Mouse (Mus musculus): ENCODE results near the gene Agbl2. TPM values are rescaled to one million over a fixed set of nuclear protein-coding genes. Genes with fewer than 3 reads are reported as not detected.
A peak's percentile ranks its signal among the peaks of the same experiment; 100 is the strongest.
"Not testable (repeated sequence)": the region's sequence is repeated elsewhere in the genome, so short reads cannot be mapped to it uniquely, and the experiment has no call there.

Gene Agbl2
- polyA plus RNA-seq, 1 experiment from 2014 or later = 0.89 TPM

DNA sequence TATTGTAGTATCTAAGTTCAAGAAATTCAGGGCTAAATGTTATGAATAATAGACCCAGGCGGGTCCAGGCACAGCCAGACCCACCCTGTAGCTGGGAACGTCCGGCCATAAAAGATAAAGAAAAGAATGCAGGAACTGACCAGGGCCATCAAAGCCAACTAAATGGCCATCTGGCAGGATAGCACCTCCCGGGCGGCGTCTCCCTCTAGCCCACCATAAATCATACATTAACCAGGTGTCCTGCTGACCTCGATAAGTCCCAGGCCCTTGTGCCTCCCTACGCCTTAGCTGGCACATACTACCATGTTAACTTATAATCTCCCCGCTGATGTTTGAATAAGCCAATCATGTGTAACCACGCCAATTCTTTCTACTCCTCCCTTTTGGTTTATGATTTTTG lies 42.0 kb downstream of the Agbl2 start:
- H3K4me2 ChIP-seq (ENCODE audit: low read length); H3K4me1 ChIP-seq (ENCODE audit: control insufficient read depth, insufficient read depth, low read length); H3K9me3 ChIP-seq (replicated peaks; ENCODE audit: control insufficient read depth, low read length); H3K36me3 ChIP-seq (ENCODE audit: control insufficient read depth, insufficient read depth, low read length); H3K9ac ChIP-seq (ENCODE audit: low read length); H3K4me3 ChIP-seq (ENCODE audit: low read depth, low read length); H3K27ac ChIP-seq (ENCODE audit: low read depth, low read length); ATAC-seq; DNase-seq (ENCODE audit: low spot score); H3K27me3 ChIP-seq (replicated peaks; ENCODE audit: control insufficient read depth, insufficient read depth, low read length): not testable (repeated sequence)
- WGBS = 91% methylated on average over 10 of the region's 10 CpGs

DNA sequence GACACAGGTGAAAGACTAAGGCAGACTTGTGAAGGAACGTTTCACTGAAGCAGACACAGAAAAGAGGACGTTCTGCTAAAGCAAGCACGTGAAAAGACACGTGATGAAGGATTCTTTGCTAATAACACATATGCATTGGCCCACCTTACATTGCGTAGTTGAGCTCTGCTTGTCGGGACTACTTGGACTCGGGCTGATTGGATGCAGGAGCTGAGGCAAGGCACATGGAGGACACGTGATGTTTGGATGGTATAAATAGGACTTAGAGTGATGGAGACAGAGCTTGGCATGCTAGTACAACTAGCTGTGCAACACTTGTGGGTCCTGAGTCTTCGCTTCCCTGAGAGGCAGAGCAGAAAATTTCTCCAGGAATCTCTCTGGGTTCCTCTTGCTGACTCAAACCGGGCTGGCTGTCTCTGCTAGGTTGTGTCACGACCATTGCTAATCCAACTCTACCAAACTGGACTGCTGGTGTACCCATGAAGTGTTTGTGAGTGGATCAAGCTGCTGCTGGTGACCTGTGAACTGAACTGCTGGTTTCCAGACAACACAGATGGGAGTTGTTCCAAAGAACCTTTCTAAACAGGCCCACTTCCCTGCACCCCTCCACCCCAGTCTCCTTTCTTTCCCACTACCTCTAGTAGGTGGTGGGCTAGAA lies 43.1 kb downstream of the Agbl2 start:
- no peak overlapping the region for H3K9ac ChIP-seq (ENCODE audit: low read length)
- WGBS = 86% methylated on average over 11 of the region's 11 CpGs
- H3K36me3 ChIP-seq (ENCODE audit: control insufficient read depth, insufficient read depth, low read length) = no peaks in the 10 kb centered on the region
- DNase-seq (ENCODE audit: low spot score) = no peak
- no peak overlapping the region for H3K27ac ChIP-seq (ENCODE audit: low read depth, low read length)
- H3K4me1 ChIP-seq (ENCODE audit: control insufficient read depth, insufficient read depth, low read length) = no peaks in the 10 kb centered on the region
- no peak overlapping the region for H3K4me2 ChIP-seq (ENCODE audit: low read length)
- H3K27me3 ChIP-seq (replicated peaks; ENCODE audit: control insufficient read depth, insufficient read depth, low read length) = no peaks in the 10 kb centered on the region
- H3K4me3 ChIP-seq (ENCODE audit: low read depth, low read length) = no peak overlapping the region
- no peaks in the 10 kb centered on the region for H3K9me3 ChIP-seq (replicated peaks; ENCODE audit: control insufficient read depth, low read length)
- no peak for ATAC-seq

DNA sequence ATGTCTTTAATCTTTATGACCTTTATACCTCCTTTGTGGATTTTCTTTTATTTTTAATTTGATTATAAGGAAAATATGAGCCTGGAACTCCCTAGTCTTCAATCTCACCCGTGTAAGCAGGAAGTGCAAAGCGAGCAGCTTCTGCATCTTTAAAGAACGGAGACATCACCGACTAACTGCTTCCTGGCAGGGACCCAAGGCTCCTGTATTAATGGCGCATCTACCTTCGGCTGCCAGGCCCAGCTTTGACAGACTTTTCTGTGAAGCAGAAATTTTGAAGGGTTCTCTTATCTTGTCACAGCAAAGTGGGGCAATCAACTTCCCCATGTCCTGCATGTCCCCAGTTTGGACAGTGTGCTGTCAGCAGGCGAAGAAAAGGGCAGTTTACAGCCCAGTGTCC lies 46.2 kb downstream of the Agbl2 start:
- H3K4me2 ChIP-seq (ENCODE audit: low read length) = no peak overlapping the region
- no peak overlapping the region for H3K4me3 ChIP-seq (ENCODE audit: low read depth, low read length)
- H3K36me3 ChIP-seq (ENCODE audit: control insufficient read depth, insufficient read depth, low read length) = no peaks in the 10 kb centered on the region
- H3K27me3 ChIP-seq (replicated peaks; ENCODE audit: control insufficient read depth, insufficient read depth, low read length) = no peaks in the 10 kb centered on the region
- no peaks in the 10 kb centered on the region for H3K4me1 ChIP-seq (ENCODE audit: control insufficient read depth, insufficient read depth, low read length)
- no peak overlapping the region for H3K27ac ChIP-seq (ENCODE audit: low read depth, low read length)
- 65% methylated on average over 7 of the region's 7 CpGs for whole genome bisulfite sequencing
- no peak overlapping the region for H3K9ac ChIP-seq (ENCODE audit: low read length)
- peak; percentile 8 for DNase-seq (ENCODE audit: low spot score)
- ATAC-seq = no peak
- no peaks in the 10 kb centered on the region for H3K9me3 ChIP-seq (replicated peaks; ENCODE audit: control insufficient read depth, low read length)

DNA sequence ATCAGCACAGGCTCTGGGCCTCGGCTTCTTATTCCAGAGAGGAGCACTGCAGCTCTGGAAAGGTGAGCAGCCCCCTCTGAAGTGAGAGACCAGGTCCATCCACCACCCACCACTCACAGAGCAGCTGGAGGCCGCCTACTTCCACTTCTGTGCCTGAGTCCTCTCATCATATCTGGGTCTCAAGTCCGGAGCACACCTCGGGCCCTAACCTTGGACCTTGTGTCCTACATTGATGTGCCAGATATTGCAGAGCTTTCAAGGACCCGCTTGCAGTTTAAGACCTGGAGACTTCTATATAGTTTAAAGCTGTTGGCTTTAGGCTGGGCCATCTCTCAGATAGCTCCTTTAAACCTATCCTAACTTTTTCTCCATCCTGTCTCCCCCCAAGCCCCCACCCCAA lies 51.0 kb downstream of the Agbl2 start:
- ATAC-seq = no peak

DNA sequence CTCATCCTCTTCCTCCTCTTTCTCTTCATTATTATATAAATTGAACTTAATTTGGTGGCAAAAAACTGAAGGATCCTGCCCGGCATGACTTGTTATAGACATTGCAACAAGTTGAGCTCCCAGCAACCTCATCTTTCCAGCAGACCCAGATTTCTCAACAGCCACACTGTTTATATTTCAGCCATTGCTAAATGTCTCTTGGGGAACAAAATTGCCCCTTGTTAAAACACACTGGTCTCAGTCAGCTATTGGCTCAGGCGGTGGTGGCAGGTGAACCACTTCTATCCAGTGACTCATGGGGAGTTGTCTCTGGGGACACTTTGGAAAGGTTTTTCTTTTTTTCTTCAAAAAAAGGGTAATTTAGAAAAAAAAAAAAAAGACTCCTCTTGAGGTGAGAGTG lies 56.1 kb downstream of the Agbl2 start:
- Histone ChIP-seq H3K36me3 (ENCODE audit: control insufficient read depth, insufficient read depth, low read length) (no peaks in the 10 kb centered on the region), H3K4me2 (ENCODE audit: low read length) (no peak overlapping the region), H3K4me3 (ENCODE audit: low read depth, low read length) (no peak overlapping the region), H3K27ac (ENCODE audit: low read depth, low read length) (no peak overlapping the region), H3K27me3 (replicated peaks; ENCODE audit: control insufficient read depth, insufficient read depth, low read length) (no peaks in the 10 kb centered on the region), H3K9ac (ENCODE audit: low read length) (no peak overlapping the region), H3K9me3 (replicated peaks; ENCODE audit: control insufficient read depth, low read length) (no peaks in the 10 kb centered on the region), H3K4me1 (ENCODE audit: control insufficient read depth, insufficient read depth, low read length) (no peaks in the 10 kb centered on the region)
- ATAC-seq (no peak), DNase-seq (ENCODE audit: low spot score) (no peak)
- 89% methylated on average over 2 of the region's 2 CpGs for WGBS

More for the DNA sequence above, 51.0 kb downstream of the Agbl2 start:
- WGBS = 82% methylated on average over 5 of the region's 5 CpGs
- no peak overlapping the region for H3K4me3 ChIP-seq (ENCODE audit: low read depth, low read length)
- no peak overlapping the region for H3K4me2 ChIP-seq (ENCODE audit: low read length)
- H3K27me3 ChIP-seq (replicated peaks; ENCODE audit: control insufficient read depth, insufficient read depth, low read length) = no peaks in the 10 kb centered on the region
- H3K9me3 ChIP-seq (replicated peaks; ENCODE audit: control insufficient read depth, low read length) = no peaks in the 10 kb centered on the region
- DNase-seq (ENCODE audit: low spot score) = no peak
- H3K9ac ChIP-seq (ENCODE audit: low read length) = no peak overlapping the region
- no peaks in the 10 kb centered on the region for H3K4me1 ChIP-seq (ENCODE audit: control insufficient read depth, insufficient read depth, low read length)
- no peak overlapping the region for H3K27ac ChIP-seq (ENCODE audit: low read depth, low read length)
- no peaks in the 10 kb centered on the region for H3K36me3 ChIP-seq (ENCODE audit: control insufficient read depth, insufficient read depth, low read length)

DNA sequence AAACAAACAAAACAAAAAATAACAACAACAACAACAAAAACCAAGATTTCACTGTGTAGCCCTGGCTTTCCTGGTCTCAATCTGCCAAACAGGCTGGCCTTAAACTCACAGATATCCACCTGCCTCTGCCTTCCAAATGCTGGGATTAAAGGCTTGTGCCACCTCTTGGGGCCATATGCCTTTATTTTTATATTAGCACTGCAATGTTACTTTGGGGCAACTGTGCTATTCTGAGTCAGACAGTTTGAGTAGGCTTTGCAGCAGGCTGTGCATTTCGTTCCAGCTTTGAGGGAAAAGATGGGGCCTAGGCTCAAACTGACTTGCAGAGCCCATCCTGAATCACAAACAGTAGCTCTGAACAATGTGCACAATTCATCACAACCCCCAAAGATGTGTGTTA lies 61.1 kb downstream of the Agbl2 start:
- Histone ChIP-seq H3K9me3 (replicated peaks; ENCODE audit: control insufficient read depth, low read length) (no peaks in the 10 kb centered on the region), H3K27me3 (replicated peaks; ENCODE audit: control insufficient read depth, insufficient read depth, low read length) (no peaks in the 10 kb centered on the region), H3K4me1 (ENCODE audit: control insufficient read depth, insufficient read depth, low read length) (peaks cover 9% of the 10 kb centered on the region), H3K27ac (ENCODE audit: low read depth, low read length) (no peak overlapping the region), H3K36me3 (ENCODE audit: control insufficient read depth, insufficient read depth, low read length) (no peaks in the 10 kb centered on the region), H3K9ac (ENCODE audit: low read length) (no peak overlapping the region), H3K4me3 (ENCODE audit: low read depth, low read length) (no peak overlapping the region), H3K4me2 (ENCODE audit: low read length) (no peak overlapping the region)
- DNase-seq (ENCODE audit: low spot score) (no peak), ATAC-seq (no peak)
- WGBS = 72% methylated on average over 1 of the region's 1 CpGs

DNA sequence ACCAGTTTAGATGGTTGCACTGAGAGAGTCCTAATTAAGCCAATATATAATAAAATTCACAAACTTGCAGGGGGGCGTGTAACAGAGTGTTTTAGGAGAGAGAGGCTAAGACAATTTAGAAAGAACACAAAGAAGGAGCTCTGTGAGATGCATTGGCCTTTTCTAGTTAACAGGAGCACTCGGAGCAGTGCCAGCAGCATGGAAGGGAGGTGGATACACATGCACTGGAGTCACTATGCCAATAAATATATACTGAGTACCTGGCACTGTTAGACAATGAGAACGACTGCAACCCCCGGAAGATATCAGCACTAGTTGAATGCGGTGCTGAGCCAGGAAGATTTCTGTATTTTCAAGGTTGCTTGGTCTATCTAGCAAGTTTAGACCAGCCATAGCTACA lies 61.7 kb downstream of the Agbl2 start:
- H3K4me3 ChIP-seq (ENCODE audit: low read depth, low read length) = no peak overlapping the region
- H3K27me3 ChIP-seq (replicated peaks; ENCODE audit: control insufficient read depth, insufficient read depth, low read length) = no peaks in the 10 kb centered on the region
- no peak for ATAC-seq
- peaks cover 2% of the 10 kb centered on the region; the same call in 1 of the 2 replicates for H3K36me3 ChIP-seq (ENCODE audit: control insufficient read depth, insufficient read depth, low read length)
- no peak overlapping the region for H3K27ac ChIP-seq (ENCODE audit: low read depth, low read length)
- no peak for DNase-seq (ENCODE audit: low spot score)
- 77% methylated on average over 5 of the region's 5 CpGs for WGBS
- H3K9ac ChIP-seq (ENCODE audit: low read length) = no peak overlapping the region
- peaks cover 15% of the 10 kb centered on the region for H3K4me1 ChIP-seq (ENCODE audit: control insufficient read depth, insufficient read depth, low read length)
- no peaks in the 10 kb centered on the region for H3K9me3 ChIP-seq (replicated peaks; ENCODE audit: control insufficient read depth, low read length)
- no peak overlapping the region for H3K4me2 ChIP-seq (ENCODE audit: low read length)

DNA sequence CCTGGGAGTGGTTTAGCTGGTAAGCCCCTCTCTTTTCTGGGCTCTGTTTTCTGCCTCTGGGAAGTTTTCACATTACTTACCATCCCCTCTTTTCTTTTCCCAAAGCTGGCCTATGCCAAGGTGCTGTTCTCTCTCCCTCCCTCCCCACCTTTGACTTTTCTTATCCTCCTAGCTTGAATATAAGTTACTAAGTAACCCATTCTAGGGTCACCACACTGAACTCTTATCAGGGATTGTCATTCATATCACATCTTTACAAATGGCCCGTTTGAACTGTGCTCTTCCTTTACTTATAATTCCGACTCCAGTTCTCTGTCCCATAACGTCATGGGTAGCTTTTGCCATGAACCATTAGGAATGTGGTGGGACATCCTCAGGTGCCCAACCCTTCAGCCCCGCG lies 62.7 kb downstream of the Agbl2 start:
- Histone ChIP-seq H3K9ac (ENCODE audit: low read length) (no peak overlapping the region), H3K36me3 (ENCODE audit: control insufficient read depth, insufficient read depth, low read length) (peaks cover 10% of the 10 kb centered on the region), H3K4me2 (ENCODE audit: low read length) (no peak overlapping the region), H3K27me3 (replicated peaks; ENCODE audit: control insufficient read depth, insufficient read depth, low read length) (no peaks in the 10 kb centered on the region), H3K4me3 (ENCODE audit: low read depth, low read length) (no peak overlapping the region), H3K9me3 (replicated peaks; ENCODE audit: control insufficient read depth, low read length) (no peaks in the 10 kb centered on the region), H3K27ac (ENCODE audit: low read depth, low read length) (no peak overlapping the region), H3K4me1 (ENCODE audit: control insufficient read depth, insufficient read depth, low read length) (peaks cover 17% of the 10 kb centered on the region)
- 81% methylated on average over 5 of the region's 5 CpGs for WGBS
- DNase-seq (ENCODE audit: low spot score) (no peak), ATAC-seq (no peak)

DNA sequence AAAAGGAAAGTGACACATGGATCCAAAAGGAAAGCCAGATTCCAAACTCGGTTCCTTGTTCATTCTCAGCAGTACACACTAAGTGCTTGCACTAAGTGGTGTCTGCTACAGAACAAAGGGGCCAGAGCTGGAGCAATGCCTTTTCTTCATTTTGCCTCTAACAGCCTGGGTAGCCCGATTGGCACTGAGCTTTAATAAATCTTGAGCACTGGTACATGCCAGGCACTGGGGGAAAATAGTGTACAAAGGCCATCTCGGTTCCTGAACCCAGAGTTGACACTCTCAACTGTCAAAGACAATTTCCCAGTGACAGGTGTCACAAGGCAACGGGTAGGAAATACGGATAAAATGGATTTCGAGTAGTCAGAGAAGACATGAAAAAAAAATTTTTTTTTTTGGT lies 63.6 kb downstream of the Agbl2 start:
- Histone ChIP-seq H3K4me2 (ENCODE audit: low read length) (peak overlapping the region; percentile 53), H3K9me3 (replicated peaks; ENCODE audit: control insufficient read depth, low read length) (no peaks in the 10 kb centered on the region), H3K27me3 (replicated peaks; ENCODE audit: control insufficient read depth, insufficient read depth, low read length) (no peaks in the 10 kb centered on the region), H3K36me3 (ENCODE audit: control insufficient read depth, insufficient read depth, low read length) (peaks cover 19% of the 10 kb centered on the region), H3K9ac (ENCODE audit: low read length) (peak overlapping the region; percentile 67), H3K4me3 (ENCODE audit: low read depth, low read length) (peak overlapping the region; percentile 69), H3K4me1 (ENCODE audit: control insufficient read depth, insufficient read depth, low read length) (peaks cover 17% of the 10 kb centered on the region), H3K27ac (ENCODE audit: low read depth, low read length) (peak overlapping the region; percentile 66; the same call in 1 of the 2 replicates)
- DNase-seq (ENCODE audit: low spot score) (peak; percentile 10), ATAC-seq (no peak)
- 44% methylated on average over 6 of the region's 6 CpGs for WGBS

Measured in forebrain, embryonic 14.5 days (tissue).